Mouse (Mus musculus) cortical plate, adult 2 months (tissue): Measurements from ENCODE around the gene Nmnat2. TPM values are rescaled to one million over a fixed set of nuclear protein-coding genes. Genes with fewer than 3 reads are reported as not detected.

Experiments
- H3K27ac ChIP-seq: fragments of 200-500 bp; 2 replicates; pipeline ENCODE4 v1.5.1; 2012; ENCODE audit warnings: low read length, control low read depth, inconsistent platforms; ENCODE audit not compliant: insufficient read depth
- H3K4me1 ChIP-seq: fragments of 200-500 bp; 2 replicates; pipeline ENCODE4 v1.6.1; 2011; ENCODE audit warnings: low read length; ENCODE audit not compliant: control insufficient read depth, insufficient read depth
- H3K4me3 ChIP-seq: fragments of 200-500 bp; 2 replicates; pipeline ENCODE4 v1.5.1; 2011; ENCODE audit warnings: mild to moderate bottlenecking, low read length, control low read depth; ENCODE audit not compliant: insufficient read depth
- CTCF ChIP-seq: fragments of 200-500 bp; IDR thresholded peaks from 2 replicates; pipeline ENCODE4 v1.5.1; 2011; ENCODE audit warnings: mild to moderate bottlenecking, control low read depth, low read length; ENCODE audit not compliant: insufficient read depth; ENCODE audit errors: extremely low read depth
- POLR2A ChIP-seq: fragments of 200-500 bp; IDR thresholded peaks from 2 replicates; pipeline ENCODE4 v1.6.1; 2011; ENCODE audit warnings: mild to moderate bottlenecking, low read length, control low read depth; ENCODE audit not compliant: insufficient read depth; ENCODE audit errors: extremely low read depth
- polyA plus RNA-seq: library from polyadenylated mRNA; depleted of rRNA; stranded (reverse); fragments of >200 nt; gene quantifications from 2 replicates; pipeline ENCODE4 v1.2.3, GENCODE M21; 2012

Nmnat2 gene
- polyA plus RNA-seq, 1 experiment = 84.2 TPM

- Histone ChIP-seq H3K4me1 (no peaks in the 10 kb centered on the region), H3K4me3 (no peak overlapping the region), H3K27ac (no peak overlapping the region)
- no peak for TF ChIP-seq POLR2A
- no peak for TF ChIP-seq CTCF
These were observed 141.3 kb downstream of the Nmnat2 start for GRCm38 (mm10) chr1:153095826-153096727.

- TF ChIP-seq POLR2A (no peak), CTCF (no peak)
- no peak overlapping the region for H3K4me3 ChIP-seq
- no peaks in the 10 kb centered on the region for H3K4me1 ChIP-seq
- H3K27ac ChIP-seq = no peak overlapping the region
These were observed 142.4 kb downstream of the Nmnat2 start for GRCm38 (mm10) chr1:153097017-153097675.

DNA sequence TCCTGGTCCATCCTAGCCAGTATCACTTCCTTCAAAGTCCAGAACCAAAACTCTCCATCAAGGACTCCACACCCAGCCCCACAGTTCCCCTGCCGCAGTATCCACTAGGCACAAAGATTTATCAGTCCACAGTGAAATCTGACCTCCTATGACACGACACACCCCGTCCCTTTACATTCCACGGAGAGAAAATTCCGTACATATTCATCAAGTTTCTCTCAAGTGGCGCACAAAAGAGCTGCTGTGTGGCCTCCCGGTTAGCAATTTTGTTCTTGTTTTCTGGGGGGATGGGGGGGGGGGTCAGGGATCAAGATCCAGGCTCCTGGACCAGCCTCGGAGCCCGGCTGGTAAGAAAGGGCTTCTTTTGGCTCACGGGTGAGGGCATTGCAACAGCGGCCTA is 143.8 kb downstream of the Nmnat2 start:
- Histone ChIP-seq H3K4me1 (no peaks in the 10 kb centered on the region), H3K27ac (no peak overlapping the region), H3K4me3 (no peak overlapping the region)
- TF ChIP-seq POLR2A = no peak
- no peak for TF ChIP-seq CTCF

GRCm38 (mm10) chr1:153100912-153101311 is 146.1 kb downstream of the Nmnat2 start:
- H3K27ac ChIP-seq = no peak overlapping the region
- TF ChIP-seq CTCF = no peak
- TF ChIP-seq POLR2A = no peak
- no peaks in the 10 kb centered on the region for H3K4me1 ChIP-seq
- H3K4me3 ChIP-seq = no peak overlapping the region

- no peaks in the 10 kb centered on the region for H3K4me1 ChIP-seq
- TF ChIP-seq CTCF (peak; percentile 74), POLR2A (no peak)
- no peak overlapping the region for H3K4me3 ChIP-seq
- H3K27ac ChIP-seq = no peak overlapping the region
These were observed 146.6 kb downstream of the Nmnat2 start for GRCm38 (mm10) chr1:153101327-153101880.

DNA sequence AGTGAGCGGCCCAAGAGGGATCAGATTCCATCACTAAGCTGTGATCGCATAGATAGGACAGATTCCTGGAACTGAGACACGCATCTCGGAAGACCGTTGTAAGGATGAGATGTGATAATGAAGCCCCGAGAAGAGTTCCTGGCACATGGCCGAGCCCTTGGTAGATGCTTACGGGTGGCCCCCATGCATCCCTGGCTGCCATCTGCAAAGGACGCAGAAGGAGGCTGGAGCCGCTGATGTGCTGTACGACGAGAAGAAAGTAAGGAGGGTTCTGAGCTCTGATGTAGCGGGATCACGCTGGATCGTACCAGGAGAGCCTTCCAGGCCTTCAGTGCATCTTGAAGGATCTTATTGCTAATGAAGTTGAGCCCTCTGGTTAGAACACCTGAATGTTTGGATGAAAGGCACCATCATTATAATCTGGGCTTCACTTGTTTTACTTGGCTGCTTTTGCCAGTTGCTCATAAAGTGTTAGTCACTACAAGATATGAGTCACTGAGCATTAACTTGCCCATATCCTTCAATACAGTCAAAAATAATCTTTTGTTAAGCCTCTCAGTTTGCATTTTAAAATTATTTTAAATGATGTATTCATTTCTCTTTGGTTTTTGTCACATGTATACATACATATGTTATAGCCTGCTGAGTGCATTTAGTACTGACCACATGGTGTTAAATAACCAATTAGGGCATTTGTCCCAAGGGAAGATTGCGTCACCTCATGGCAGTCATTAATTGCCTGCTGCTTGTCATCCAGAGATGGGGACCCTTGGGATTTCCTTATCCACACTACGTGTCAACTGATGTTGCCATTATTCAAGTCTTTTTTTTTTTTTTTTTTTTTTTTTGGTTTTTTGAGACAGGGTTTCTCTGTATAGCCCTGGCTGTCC is 147.7 kb downstream of the Nmnat2 start:
- H3K4me1 ChIP-seq = no peaks in the 10 kb centered on the region
- TF ChIP-seq POLR2A (no peak), CTCF (no peak)
- H3K27ac ChIP-seq = no peak overlapping the region
- H3K4me3 ChIP-seq = no peak overlapping the region

GRCm38 (mm10) chr1:153103186-153103554 is 148.4 kb downstream of the Nmnat2 start:
- Histone ChIP-seq H3K4me1 (no peaks in the 10 kb centered on the region), H3K27ac (no peak overlapping the region), H3K4me3 (no peak overlapping the region)
- no peak for TF ChIP-seq CTCF
- no peak for TF ChIP-seq POLR2A

- Histone ChIP-seq H3K27ac (no peak overlapping the region), H3K4me1 (no peaks in the 10 kb centered on the region), H3K4me3 (no peak overlapping the region)
- TF ChIP-seq CTCF (no peak), POLR2A (no peak)
These were observed 150.0 kb downstream of the Nmnat2 start for GRCm38 (mm10) chr1:153104804-153105203.

GRCm38 (mm10) chr1:153107866-153108265 is 153.1 kb downstream of the Nmnat2 start:
- no peaks in the 10 kb centered on the region for H3K4me1 ChIP-seq
- no peak overlapping the region for H3K4me3 ChIP-seq
- H3K27ac ChIP-seq = no peak overlapping the region
- TF ChIP-seq CTCF (no peak), POLR2A (no peak)
